Mouse (Mus musculus): ENCODE data around the gene Gmeb2.

Gene Gmeb2

DNA sequence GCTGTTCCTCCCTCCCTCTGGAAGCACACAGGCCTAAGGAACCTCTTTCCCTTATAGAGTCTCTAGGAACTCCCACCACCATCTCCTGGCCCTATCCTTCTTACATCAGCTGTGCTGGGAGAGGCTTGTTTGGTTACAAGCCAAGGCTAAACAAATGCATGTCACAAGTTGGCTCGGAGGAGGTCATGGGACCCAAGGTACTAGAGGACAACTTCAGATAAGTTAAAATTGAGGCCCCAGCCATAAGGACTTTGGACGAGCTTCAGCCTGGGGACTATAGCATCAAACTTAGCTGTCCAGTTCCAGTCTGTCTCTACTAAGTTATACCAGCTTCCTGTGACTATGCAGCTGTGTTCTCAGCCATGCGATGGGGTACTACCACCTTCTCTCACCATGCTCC lies 60.7 kb downstream of the Gmeb2 start:
- DNase-seq (ENCODE audit: low spot score): no peak

DNA sequence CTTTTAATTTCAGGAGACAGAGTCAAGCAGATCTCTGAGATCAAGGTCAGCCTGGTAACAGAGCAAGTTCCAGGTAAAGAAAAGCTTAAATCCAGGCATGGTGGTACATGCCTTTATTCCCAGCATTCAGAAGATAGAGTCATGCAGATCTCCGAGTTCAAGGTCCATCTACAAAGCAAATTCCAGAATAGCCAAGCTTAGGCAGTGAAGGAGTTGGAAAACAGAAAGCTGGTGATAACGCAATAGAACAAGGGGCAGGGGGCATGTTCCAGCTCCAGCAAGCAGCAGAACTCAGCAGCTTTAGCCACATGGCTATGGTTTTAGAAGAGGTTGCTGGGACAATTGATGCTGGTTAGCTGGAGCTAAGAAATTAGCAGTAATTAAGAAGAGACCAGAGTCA lies 62.8 kb downstream of the Gmeb2 start:
- DNase-seq (ENCODE audit: low spot score): no peak

DNA sequence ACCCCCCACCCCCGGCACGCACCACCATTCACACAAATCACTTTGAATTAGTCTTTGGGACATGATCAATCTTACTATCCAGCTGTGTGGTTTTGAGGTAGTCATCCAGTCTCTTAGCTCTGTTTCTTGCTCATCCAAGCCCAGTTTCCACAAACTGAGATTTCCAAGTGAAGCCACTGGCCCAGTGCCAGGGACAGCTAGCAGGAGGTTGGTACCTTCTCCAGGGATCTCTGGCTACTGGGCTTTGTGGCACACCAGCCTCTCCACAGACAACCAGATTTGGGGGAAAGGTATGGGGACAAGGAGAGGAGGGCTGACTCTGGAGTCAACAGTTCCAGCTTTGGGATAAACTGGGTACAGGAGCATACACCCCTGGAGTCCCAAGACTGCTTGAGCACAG lies 67.5 kb downstream of the Gmeb2 start:
- DNase-seq (ENCODE audit: low spot score): no peak

DNA sequence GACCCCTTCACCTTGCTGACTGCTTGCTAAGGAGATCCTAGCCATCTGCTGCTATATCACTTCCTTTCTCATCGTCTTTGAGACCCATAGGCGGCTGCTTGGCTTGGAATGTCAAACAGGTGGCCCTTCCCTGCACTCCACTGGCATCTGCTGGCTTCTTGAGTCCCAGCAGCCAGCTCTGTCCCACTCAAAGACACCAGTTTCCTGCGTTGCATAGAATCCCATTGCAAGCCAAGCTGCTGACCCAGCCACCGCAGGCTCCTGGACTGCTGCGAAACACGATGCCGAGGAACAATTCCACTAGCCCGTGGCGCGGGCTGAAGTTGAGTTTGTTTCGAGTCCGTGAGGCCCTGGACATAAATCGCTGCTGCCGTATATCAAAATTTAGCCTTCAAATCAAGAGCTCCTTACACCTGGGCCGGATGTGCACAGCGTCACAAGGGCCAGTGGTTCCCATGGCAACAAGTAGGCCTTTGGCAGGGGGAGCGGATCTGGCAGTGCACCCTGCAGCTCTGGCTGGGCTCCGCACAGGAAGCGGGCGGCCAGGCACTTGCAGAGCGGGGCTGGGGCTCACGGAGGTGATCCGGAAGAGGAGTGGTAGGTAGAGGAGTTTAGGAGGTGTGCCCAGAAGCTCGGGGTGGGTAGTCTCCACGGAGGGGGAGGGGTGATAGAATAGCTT lies 68.2 kb downstream of the Gmeb2 start, which contains the start of gene Fndc11:
Fndc11 (plus strand) TSS at position 476 of the 679 bp plus-strand sequence.
- peak; percentile 74 for DNase-seq (ENCODE audit: low spot score)

DNA sequence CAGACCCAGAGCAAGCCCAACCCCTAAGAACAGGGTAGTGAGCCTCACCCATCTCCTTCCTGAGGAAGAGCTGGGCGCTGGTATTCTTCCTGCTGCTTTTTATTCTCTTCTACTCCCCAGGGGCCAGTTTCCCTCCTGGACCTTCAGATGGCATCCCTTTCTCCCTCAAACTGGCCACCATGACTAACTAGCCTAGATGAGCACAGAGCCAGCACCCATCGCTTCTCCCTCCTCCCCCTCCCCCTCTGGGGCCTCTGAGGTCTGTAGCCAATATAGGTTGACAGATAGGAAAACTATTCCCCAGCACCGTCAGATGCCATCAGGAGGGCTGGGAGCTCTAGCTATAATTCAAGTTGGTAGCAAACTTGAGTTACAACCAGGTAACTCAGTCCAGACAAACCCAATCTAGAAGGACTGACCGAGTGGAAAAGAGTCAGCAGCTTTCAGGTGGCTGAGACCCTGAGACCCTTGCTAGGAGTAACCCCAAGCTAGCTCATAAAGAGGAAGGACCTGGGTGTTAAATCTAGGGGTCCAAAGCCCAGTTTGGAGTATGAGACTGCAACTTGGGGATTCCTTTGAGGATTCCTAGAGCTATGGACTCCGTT lies 68.9 kb downstream of the Gmeb2 start:
- DNase-seq (ENCODE audit: low spot score): no peak

DNA sequence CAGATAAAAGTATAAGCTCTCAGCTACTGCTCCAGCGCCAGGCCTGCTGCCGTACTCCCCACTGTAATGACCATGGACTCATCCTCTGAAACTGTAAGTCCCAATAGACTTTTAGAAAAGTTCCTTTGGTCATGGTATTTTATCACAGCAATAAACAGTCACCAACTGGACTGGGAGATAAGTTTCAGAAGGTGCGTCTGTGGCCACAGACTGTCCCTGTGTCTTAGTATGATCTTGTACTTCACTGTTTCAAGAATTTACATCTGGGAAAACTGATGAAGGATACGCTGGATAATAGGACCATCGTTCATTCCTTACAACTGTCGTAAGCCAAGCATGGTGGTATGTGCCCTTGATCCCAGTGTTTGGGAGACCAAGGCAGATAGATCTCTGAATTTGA lies 71.8 kb downstream of the Gmeb2 start:
- DNase-seq (ENCODE audit: low spot score): no peak

DNA sequence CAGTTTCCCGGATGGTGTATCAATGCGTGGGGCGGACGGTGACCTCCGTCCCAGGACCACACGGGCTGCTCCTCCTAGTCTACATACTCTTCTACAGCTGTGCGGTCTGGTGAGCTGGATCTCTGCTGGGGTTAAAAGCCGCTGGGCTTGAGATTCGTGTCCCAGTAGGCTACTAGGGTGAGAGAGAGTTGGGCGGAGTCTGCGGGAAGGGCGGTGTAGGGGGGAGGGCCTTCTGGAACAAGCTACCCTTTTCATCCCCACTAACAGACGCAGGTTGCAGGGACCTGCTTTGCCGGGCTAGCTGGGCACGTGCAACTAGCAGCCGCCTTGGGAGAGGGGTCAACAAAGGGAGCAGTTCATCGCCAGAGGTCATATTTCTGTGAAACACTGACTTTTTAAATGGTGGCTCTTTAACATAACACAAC lies 74.8 kb downstream of the Gmeb2 start, which contains the start of gene Srms:
Srms (minus strand) TSS at position 165 of the 425 bp plus-strand sequence.
- no peak for DNase-seq (ENCODE audit: low spot score)

DNA sequence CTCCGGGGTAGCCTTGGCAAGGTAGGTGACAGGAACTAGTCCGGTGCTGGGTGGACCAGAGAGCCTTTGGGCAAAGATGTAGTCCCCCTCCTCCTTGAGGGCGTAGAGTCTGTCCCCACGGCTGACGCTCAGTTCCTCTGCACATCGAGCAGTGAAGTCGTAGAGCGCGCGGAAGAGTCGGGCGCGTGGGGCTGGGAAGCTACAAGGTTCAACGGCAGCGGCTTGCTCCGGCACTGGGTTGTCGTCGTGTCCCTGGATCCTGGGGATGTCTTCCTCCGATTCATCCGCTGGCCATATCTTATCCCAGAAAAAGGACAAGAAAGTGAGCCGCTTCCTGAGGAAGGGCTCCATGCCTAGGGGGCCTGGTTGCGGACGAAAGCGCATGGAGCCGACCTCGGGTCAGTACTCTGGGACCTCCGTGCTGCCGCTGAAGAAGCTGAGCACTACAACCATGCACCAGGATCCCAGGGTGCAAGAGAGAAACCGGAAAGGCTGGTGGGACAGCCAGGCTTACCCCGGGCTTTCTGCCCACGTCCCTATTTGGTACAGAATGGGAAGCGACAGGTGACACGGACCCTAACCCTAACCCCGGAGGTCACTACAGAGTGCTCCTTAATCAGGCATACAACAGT lies 75.3 kb downstream of the Gmeb2 start:
- DNase-seq (ENCODE audit: low spot score): no peak

DNA sequence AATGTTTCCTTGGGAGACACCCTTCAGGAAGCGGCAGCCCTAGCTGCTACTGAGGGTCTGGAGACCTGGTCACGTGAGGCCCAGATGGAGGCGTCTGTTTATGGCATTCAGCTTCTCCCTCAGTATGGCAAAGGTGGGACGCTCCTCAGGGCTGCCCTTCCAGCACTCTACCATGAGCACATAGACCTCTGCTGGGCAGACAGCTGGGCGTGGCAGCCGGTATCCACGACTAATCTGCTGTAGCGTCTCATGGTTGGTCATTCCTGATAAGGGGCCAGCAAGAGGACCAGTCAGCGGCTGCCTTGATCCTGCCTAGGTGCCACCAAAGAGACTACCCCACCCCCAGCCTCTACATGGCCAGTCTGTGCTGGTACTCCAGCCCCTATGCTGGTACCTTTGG lies 81.7 kb downstream of the Gmeb2 start:
- DNase-seq (ENCODE audit: low spot score): no peak

DNA sequence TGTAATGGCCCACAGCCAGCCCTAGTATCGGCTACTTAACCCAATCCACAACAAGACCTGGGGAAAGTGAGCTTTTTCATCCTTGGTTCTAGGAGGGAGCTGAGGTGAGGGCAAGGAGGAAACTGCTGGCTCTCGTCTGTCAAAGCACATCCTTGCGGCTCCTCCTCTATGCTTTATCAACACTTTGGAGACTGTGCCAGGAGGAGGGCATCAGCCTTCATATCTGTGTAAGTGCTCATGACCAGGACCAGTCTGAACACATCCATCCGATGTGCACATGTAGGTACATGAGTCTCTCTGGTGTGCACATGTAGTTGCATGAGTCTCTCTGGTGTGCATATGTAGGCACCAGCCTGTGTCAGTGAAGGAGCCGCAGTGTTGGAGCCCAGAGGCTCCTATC lies 82.2 kb downstream of the Gmeb2 start:
- no peak for DNase-seq (ENCODE audit: low spot score)

DNA sequence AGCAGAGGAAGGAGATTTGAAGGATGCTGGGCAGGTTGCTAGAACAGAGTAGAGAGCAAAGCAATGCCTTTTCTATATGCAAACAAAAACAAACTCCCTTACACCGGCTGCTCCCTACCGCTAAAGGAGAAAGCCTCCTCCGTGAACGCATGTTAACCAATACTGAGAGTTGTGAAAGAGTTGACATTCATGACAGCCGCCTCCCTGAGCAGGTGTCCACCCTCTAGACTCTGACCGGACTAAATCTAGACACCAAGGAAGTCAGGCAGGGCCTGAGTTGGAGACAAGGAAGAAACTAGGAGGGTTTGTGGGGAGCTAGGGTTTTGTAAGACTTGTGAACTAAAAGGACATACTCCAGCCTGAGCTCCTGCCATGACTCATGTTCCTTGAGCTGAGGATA lies 84.9 kb downstream of the Gmeb2 start:
- no peak for DNase-seq (ENCODE audit: low spot score)

DNA sequence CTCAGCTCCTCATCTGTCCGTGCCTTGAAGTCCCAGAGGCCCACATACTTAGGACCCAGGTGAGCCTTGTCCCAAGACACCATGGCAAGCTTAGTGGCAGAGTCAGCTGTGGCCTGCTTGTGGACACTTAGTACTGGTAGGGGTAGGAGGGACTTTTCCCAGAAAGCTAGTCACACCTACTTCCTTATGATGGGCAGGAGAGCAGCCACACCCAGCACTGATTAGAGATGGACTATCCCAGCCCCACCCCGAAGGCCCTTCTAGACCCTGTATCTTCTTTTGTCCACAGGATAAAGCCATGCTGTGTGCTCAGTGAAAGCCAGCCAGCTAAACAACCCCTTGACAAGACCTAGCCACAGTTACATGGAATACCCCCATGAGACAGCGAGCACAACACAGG lies 85.4 kb downstream of the Gmeb2 start, which contains the start of gene Ptk6:
Ptk6 (minus strand) TSS at position 368 of the 400 bp plus-strand sequence.
- DNase-seq (ENCODE audit: low spot score): no peak

DNA sequence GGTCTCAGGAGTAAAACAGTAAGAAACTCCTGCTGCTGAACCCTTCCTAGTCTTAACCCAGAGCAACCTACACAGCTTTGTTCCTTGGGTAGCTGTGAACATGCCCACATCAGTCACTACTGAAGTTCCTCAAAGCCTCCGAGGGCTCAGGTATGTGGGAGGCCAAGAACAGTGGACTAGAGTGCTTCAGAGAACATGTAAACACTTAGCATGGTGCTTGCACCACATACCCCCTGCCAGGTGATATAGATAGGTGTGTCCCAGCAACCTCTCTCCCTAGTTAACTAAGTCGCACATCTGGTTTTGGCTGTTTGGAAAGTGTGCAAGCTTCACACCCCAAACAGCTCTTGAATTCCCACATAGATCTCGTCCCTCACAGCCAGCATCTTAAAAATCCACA lies 86.2 kb downstream of the Gmeb2 start:
- DNase-seq (ENCODE audit: low spot score): no peak
